Mouse (Mus musculus) R1 (cell line): Measurements from ENCODE around the gene Orm3.
A peak's percentile ranks its signal among the peaks of the same experiment; 100 is the strongest.

ENCODE experiments used
- DNase-seq: peaks from one replicate; pipeline ENCODE4 v3.0.0-alpha.2; 2018; ENCODE audit warnings: low read depth, low spot score

Gene Orm3

DNA sequence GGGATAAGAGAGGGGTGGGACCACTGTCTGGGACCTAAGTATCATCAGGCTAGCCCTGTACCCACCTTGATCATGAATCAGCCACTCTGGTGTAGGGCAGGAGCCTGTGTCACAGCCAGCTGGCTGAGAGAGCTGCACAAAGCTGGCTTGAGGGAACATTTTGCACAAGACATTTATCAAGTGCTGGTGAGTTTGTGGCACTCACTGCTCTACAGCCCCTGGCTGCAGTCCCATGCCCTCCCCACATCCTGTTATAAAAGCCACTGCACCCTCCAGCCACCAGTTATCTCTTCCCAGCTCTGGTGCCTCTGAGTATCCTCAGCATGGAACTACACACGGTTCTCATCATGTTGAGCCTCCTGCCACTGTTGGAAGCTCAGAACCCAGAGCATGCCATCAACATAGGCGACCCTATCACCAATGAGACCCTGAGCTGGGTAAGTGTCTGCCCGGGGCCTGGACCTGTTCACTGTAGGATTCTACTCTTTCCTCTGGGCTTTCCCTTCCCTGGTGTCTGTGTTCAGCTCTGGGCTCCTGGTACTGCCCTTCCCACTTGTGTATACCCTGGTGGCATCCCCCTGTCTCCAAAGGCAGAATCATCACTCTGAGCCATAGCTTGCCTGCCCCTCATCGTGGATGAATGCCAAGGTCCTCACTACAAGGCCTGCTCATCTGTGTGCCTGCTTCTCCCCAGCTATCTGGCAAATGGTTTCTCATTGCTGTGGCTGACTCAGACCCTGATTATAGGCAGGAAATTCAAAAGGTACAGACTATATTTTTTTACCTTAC lies at the start of gene Orm3:
Orm3 (plus strand) TSS at position 286 of the 789 bp plus-strand sequence.
- no peak for DNase-seq

DNA sequence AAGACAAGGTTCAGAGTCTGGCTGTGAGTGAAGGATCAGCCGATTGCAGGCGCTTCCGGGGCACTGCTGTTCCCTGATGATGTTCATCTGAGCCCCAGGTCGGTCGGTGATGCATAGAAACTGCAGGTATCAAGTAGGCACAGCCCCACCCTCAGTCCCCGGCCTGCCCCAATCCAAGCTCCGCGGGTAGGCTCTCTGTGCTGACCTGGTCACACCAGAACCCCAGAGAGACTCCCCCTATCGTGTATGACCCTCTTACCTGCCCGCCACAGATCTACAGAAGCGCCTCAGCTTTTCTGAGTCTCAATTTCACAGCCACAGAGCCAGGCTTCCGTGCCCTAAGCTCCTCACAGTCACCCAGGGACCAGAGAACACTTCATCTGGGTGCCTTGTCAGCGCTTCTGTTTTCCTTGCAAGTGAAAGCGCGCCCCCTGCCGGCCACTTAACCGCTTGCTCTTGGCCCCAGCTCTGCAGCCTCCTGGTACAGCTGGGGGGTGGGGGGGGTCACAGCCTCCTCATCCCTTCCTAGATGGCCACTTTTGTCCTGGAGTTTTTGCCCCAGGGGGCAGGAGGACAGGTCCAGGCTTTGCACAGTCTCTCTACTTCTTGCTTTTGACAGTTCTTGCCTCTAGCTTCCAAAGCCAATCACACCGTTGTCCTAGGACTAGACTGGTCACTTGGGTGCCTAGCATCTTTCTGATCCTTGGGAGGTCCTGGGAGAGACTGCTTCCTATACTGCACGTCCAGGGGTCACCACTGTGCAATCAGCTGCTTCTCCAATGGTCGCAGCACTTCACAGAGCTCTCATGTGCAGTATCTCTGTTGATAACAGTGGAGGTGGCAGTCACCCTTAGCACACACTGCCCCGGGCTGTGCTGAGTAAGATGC lies 48.5 kb upstream of the Orm3 start:
- peak; percentile 70 for DNase-seq

DNA sequence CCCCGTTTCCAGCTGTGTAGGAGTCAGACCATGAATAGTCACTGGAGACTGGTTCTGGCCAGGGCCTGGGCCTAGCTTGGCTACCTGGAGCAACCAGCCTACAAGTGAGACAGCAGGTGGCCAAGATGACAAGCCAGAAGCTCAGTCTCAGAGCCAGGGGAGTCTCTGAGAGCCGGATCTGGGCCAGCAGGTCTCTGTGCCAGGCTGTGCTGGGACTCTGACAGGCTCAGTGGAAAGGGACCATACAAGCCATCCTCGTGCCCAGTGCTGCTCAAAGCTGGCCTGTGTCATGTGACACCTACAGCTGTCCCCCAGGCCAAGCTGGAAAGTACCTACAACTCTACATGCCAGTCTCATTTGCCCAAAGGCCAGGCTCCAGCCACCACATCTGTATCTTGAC lies 47.6 kb upstream of the Orm3 start:
- no peak for DNase-seq

DNA sequence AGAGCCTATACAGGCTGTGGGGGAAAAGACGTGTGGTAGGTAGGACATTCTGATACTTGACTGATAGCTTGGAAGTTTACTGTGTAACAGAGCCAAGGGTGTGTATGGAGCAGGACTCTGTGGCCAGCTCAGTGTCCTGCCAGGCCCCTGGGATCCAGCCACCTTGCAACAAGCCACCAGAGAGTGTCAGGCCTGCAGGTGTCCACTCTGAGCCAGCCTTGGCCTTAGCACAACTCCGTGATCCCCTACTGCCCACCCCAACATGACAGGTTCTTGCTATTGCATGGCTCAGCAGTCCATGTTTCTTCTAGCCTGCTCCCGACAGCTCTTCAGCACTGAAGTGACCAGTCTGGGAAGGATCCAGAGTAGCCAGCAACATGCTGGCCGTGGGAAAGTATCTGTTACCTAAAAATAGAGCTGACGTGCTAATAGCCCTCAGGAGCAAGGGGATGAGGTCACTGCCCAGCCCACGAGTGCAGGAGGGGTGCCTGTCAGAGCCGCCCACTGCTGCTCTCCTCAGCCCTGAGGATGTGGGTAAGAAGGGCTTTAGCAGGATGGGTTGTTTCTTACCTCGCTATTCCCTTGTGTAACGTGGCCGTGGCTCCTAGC lies 45.6 kb upstream of the Orm3 start:
- DNase-seq: no peak

DNA sequence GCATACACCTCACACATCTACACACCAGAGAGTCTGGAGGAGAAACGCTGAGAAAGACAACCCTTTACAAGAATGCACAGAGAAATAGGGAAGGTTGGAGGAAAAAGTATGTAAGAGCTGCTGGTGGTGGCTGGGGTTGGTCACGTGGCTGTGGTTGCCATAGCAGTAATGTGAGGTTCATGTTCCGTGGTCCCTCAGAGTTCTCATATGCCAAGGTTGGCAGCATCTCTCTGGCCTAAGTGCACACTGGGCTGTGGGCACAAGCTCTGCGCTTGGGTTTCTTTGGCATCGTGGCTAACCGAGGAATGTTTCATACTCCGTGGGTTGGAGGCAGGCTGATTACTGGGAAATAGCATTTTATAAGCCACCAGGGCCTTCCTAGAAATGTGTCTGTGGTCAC lies 44.5 kb upstream of the Orm3 start:
- no peak for DNase-seq

DNA sequence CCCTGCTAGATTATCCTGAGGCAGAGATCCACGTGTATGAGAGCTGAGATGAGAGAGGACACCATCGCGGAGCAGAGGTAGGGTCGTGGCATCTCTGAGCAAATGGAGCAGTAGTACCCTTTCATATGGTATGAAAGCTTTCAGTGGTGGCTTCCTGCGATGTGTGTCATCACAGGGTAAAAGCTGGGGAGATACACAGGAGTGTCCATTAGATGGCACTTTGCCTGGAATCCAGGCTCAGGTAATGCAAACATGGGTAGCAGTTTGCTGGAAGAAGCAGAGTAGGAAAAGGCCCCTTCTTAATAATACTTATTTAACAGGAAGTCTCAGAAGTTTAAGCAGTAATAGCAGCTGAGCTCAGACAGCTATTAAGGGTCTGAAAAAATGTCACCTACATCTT lies 41.9 kb upstream of the Orm3 start:
- DNase-seq: no peak

DNA sequence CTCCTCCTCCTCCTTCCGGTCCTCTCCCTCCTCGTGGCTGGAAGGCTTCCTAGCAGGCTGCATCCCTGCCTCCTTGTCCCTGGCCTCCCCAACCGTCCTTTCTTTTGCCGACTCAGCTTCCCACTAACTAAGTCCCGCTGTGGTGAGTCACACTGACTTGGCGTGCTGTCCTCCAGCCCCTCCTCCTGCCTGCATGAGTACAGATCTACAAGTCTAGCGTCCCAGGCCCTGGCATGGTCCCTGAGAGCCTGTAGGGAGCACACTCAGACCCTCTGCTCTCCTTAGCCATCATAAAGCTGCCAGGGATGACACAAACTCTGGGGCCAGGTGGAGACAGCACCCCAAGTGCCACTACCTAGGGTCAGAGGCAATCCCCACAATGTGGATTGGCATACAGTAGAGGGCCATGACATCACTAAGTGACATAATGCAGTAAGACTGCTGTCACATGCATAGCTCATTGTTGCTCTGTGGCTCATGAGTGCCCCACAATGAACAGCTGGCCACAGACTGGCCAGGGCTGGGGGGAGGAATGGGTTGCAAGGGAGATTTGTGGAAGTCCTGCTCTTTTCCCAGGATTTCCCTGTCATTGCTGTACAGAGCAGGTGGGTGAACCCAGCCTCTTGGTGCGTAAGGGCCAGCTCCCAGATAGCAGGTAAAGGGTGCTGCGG lies 39.8 kb upstream of the Orm3 start:
- peak; percentile 3 for DNase-seq

DNA sequence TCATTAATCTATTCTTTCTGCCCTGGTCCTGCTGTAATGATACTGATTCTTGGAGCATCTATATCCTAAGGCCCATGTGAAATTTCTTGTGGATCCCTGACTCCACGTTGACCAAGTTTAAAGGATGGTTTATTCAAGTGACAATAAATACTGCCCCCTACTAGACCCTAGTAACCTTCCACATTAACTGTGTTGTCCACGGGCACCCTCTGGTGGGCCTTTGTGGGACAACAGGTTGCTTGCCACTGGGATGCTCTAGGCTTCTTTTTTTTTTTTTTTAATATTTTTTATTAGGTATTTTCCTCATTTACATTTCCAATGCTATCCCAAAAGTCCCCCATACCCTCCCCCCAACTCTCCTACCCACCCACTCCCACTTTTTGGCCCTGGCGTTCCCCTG lies 36.4 kb upstream of the Orm3 start:
- DNase-seq: peak; percentile 30

DNA sequence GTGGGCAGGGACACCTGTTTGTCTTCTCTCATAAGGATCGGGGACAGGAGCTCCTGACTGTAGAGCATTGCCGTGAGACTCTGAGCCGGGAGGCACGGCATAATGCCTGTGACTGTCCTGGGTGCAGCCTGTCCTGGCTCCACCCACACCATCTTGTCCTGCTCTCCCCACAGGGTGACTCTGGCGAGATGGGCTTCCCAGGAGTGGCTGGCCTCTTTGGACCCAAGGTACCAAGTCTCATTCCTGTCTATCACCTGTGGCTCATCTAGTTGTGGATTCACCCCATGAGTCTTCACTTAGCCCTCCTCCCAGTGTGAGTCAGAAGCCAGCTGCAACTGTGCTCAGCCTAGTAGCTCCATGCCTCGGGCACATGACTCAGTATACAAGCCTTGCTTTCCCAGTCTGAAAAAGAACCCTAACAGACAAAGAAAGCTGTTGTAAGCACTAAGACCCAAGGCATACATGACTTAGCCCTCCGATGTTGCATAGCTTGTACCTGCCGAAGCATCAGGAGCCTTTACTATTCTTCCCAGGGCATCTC lies 32.6 kb upstream of the Orm3 start:
- DNase-seq: no peak

DNA sequence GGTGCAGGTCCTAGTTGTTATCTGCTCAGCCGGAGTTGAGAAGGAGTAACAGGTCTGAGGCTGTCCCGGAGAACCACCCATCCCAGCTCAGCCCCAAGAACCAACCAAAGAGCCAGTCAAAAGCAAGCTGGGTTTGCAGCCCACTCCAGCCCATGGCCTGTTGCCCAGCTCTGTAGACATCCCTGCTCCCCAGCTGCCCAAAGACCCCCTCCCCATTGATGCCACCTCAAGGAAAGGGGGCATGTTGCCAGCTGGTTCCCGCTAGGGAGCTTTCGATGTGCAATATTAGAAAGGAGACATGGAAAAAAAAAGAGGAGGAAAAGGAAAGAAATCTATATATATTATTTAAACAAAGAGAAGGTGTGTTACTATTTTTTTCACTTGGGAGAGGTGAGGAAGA lies 22.6 kb upstream of the Orm3 start:
- no peak for DNase-seq

DNA sequence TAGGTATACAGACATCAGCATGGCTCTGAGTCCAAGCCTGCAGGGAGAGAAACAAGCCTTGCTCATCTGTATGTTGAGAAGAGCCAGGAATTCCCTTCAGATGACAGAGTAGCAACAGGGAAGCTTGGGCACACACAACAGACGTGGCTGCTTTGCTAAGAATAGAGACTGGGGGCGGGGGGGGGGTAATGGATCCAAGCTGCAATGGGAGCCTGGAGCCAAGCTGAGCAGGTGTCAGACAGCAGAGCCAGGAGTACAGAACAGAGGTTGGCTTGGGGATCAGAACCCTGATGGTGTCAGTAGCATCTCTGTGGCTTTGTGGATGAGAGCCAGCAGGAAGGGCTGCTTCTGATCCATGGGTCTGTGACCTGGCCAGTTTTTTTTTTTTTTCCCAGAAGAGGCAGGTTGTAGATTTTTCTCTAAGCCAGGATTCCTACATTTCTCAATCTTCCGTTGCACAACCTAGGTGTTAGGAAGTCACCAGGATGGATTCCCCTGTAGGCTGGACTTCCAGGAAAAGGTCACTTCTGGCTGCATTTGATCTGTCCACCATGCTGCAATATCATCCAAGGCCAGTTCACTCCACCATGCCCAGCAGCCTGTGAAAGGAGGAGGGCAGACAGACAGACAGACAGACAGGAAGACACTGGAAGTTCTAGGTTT lies 17.4 kb upstream of the Orm3 start:
- no peak for DNase-seq

DNA sequence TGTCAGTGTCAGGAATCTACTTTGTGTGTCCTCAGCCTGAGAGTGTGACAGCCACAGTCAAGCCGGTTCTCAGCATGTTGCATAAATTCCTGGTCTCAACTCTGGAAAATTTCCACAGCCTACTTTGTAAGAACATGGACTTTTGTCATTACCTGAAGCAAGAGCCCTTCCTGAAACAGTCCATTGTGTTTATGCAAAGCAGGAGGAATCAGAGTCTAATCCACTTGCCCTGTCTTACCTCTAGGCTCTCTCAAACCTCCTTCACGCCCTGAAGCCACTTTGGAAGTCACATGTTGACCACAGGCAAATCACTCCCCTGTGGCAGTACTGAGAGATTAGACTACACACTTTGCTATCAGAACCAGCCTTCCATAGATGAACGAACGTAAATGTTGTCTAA lies 13.5 kb upstream of the Orm3 start:
- DNase-seq: peak; percentile 60

DNA sequence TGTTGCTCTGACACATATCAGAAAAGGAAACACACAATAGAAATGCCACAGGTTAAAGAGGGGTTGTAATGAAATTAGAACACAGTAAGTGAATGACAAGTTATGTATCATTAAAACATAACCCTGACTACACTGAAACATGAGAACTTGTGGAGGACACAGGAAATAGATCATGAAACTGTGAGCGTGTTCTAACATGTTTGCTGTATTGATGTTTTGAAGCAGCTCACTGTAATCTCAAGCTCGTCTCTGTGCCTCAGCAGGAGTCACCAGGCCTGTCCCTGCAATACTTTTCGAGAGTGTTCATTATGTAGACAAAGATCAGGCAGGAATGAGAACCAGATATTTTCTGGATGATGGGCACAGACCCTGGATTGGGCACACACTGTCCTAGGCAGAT lies 12.4 kb upstream of the Orm3 start:
- no peak for DNase-seq

DNA sequence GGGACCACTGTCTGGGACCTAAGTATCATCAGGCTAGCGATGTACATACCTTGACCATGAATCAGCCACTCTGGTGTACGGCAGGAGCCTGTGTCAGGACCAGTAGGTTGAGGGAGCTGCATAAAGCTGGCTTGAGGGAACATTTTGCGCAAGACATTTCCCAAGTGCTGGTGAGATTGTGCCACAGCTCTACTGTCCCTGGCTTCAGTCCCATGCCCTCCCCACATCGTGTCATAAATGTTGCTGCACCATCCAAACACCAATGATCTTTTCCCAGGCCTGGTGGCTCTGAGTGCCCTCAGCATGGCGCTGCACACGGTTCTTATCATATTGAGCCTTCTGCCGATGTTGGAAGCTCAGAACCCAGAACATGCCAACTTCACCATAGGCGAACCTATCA lies 11.7 kb upstream of the Orm3 start, which contains the start of gene Orm1:
Orm1 (plus strand) TSS at position 266 of the 400 bp plus-strand sequence.
- no peak for DNase-seq

DNA sequence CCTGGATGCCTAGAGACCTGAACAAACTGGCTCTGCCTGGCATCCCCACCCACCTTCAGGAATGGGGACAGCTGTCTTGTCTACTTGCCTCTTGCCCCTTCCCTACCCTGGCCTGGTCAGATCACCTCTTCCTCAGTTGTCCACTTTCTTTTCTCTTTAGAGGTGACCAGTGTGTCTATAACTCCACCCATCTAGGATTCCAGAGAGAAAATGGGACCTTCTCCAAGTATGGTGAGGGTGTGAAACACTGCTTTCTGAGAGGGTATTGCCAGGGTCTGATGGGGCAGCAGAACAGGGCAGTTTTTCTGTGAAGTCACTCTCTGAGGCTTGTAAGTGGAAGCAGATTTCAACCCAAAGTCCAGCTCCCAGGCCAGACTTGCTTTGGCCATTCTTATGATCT lies 10.7 kb upstream of the Orm3 start:
- no peak for DNase-seq

DNA sequence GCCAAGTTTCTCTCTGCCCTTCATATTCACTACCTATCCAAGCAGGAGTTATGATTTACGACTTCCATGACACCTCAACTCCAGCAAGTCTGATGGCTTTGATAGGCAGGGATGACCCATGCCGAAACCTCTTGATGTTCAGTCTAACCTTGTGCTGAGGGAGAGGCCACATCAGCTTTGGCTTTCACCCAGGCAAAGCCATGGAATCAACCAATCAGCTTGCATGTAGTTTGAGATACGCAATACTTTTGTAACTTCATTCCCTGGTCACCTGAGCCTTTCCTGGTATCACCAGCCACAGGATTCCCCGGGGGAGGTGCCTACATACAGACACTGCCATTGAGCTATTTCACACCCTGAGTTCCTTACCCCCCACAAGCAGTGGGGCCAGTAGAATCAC lies 9.3 kb upstream of the Orm3 start:
- no peak for DNase-seq

DNA sequence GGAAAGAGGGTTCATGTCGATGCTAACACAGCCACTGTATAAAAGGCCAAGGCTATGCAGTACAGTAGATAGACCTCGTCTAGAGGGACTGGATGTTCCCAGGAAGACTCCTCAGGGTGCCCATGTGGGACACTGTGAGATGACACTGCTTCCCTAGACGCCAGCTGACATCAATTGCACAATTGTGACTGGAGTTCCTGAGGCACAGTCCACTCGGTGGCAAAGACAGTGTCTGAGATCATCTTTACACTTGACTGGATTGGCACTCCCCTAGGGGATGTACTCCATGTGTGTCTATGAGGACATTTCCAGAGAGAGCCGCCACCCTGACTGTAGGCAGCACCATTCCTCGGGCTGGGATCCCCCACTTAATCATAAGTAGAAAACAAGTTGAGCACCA lies 7.4 kb upstream of the Orm3 start:
- DNase-seq: no peak

DNA sequence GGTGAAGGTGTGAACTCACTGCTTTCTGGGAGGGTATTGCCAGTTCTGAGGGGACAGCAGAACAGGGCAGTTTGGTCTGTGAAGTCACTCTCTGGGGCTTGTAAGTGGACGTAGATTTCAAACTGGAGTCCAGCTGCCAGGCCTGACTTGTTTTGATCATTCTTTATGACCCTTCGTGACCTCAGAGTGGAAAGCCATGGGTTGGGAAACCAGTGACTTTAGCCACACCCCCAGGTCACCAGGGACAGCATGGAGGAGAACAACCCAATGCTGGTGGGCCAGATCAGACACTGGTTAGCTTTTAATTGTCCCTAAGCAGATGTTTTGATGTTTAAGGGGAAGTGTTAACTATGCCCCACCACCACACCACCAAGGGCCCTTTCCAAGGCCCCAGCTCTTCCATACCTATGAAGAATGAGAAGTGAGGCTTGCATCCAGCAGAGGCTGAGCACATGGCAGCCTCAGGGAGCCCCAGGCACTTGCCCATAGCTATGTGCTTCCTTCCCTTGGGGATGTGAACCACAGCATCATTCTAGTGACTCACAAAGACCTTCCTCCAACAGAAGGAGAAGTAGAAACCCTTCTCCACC lies 1.1 kb downstream of the Orm3 start:
- no peak for DNase-seq

DNA sequence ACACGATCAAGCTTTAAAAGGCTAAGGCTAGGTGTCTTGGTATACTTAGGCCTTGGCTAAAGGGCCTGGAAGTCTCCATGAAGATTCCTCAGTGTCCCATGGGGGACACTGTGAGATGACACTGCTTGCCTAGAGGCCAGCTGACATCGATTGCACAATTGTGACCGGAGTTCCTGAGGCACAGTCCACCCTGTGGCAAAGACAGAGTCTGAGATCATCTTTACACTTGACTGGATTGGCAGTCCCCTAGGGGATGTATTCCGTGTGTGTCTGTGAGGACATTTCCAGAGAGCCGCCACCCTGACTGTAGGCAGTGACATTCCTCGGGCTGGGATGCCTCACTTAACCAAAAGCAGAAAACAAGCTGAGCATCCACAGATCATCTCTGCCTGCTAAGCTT lies 3.9 kb downstream of the Orm3 start:
- DNase-seq: no peak

DNA sequence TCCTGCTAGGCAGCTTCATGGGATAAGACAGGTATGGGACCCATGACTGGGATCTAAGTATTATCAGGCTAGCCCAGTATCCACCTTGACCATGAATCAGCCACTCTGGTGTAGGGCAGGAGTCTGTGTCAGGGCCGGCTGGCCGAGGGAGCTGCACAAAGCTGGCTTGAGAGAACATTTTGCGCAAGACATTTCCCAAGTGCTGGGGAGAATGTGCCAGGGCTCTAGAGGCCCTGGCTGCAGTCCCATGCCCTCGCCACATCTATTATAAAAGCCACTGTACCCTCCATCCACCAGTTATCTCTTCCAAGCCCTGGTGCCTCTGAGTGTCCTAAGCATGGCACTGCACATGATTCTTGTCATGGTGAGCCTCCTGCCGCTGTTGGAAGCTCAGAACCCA lies 6.2 kb downstream of the Orm3 start, which contains the start of gene Orm2:
Orm2 (plus strand) TSS at position 300 of the 400 bp plus-strand sequence.
- DNase-seq: no peak

DNA sequence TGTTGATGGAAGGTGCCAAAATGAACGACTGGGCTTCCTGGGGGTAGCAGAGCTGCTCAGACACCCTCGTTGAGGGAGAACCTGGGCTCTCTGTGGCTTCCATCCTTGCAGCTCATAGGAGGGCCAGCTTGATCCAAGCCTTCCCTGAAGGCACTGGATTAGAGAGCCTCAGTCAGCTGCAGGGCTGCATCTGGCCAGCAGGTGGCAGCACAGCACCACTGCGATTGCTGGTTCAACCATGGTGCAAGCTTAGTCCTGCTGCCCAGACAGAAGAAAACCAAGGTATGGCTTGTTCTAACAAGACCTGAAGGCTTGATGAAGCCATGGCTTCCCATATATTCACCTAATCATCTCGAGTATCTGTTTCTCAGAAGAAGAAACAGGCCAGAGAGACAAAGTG lies 12.6 kb downstream of the Orm3 start:
- peak; percentile 50 for DNase-seq
